Mouse (Mus musculus): Measurements from ENCODE around the gene 2010300C02Rik.

The 2010300C02Rik gene

GRCm38 (mm10) chr1:37711082-37711481 lies 8.8 kb downstream of the 2010300C02Rik start:
- no peak for DNase-seq

DNA sequence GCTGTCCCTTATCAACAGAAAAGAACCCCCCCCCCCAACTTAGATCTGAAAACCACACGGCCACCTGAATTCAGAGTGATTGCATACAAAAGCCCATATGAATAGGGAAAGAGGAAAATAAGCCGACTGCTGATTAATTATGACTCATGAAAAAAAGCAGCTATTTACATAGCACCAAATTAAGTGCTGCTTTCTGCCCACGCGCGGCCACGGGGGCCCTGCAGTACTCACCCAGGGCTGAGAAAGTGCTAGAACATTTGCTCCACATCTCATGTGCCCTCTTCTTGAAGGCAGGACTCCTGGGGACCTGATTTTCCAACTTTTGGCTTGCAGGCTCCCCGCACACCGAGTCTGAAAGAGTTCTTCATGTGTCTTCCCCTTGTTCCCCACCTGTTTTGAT lies 10.1 kb downstream of the 2010300C02Rik start:
- DNase-seq: no peak

- no peak for DNase-seq
Measured at GRCm38 (mm10) chr1:37708270-37708955, 11.5 kb downstream of the 2010300C02Rik start.

DNA sequence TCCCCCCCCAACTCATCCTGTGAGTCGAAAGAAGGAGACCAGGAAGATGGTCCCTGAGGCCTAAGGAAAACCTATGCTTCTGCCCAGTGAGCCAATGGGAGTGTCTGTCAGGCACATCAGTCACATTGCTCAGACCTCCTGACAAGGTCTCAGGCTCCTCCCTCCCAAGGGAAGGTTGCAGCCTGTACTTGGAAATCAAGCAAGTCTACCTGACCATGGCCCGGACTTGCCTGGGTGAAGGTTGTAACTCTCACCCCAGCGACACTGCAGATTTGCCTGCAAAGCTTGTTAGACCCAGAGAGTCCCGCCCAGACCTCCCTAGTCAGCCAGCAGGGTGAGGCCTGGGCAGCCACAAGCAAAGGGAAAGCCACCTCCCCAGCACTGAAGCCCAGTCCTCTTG lies 17.6 kb downstream of the 2010300C02Rik start:
- no peak for DNase-seq

- DNase-seq: no peak
Measured at GRCm38 (mm10) chr1:37698852-37699439, 20.9 kb downstream of the 2010300C02Rik start.

DNA sequence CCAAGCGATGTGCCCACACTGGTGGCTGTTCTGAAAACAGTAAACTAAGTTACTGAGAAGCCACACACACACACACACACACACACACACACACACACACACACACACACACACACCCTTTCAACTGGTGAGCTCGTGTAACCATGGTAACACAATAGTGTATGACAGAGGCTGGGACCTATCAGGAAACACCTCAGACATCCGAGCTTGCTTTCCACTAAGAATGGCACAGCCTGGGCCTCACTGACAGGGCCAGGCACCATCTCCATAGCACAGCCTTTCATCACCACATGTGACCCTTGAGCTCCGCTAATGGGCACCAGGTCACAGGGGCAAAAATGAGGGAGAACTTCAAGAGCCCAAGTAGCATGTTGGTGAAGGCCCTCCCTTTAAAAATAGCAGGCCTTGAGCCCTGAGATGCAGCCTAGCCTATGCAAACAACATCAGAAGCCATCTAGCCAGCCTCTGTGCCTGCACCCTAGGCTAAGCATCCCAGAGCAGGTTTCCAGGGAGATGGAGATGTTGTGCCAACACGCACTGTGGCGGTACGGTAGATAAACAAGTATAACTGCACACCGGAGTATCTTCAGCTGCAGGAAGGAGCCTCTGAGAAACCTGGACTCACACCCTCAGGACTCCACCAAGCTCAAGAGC lies 21.6 kb downstream of the 2010300C02Rik start:
- no peak for DNase-seq

DNA sequence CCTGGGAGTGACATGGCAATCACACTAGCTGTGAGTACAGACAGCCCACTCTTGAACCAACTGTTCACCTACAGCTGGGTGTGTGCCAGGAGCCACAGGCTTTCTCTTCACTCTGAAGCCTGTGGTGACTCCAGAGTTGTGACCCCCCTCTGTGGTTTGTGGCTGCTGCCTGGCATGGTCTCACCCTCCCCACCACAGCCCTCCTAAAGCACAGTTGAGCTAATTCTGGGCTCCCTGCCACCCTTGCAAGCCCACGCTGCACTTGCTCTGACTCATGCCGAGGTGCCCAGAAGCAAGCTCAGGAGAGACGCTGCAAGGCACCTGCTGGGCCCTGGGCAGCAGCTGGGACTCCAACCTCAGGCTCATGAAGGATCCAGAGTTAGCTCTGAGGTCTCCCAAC lies 23.0 kb downstream of the 2010300C02Rik start:
- no peak for DNase-seq

GRCm38 (mm10) chr1:37695732-37696131 lies 24.2 kb downstream of the 2010300C02Rik start:
- DNase-seq: no peak

GRCm38 (mm10) chr1:37694417-37694816 lies 25.5 kb downstream of the 2010300C02Rik start:
- DNase-seq: no peak

DNA sequence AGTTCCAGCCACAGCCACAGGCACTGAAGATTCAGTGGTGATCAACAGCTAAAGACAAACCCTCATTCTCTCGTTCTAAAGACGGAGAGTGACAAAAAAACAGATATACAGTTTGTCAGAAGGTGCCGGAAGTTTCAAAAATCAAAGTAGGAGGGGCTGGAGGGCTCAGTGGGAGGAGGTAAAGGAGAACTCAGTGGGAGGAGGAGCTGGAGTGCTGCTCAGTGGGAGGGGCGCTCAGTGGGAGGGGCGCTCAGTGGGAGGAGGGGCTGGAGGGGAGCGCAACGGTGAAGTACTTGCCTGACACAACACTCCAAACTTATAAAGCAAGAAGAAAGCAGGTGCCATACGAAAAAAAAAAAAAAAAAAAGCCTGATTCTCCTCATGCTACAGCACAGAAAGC lies 28.7 kb downstream of the 2010300C02Rik start:
- DNase-seq: no peak

GRCm38 (mm10) chr1:37690665-37691064 lies 29.2 kb downstream of the 2010300C02Rik start:
- no peak for DNase-seq

DNA sequence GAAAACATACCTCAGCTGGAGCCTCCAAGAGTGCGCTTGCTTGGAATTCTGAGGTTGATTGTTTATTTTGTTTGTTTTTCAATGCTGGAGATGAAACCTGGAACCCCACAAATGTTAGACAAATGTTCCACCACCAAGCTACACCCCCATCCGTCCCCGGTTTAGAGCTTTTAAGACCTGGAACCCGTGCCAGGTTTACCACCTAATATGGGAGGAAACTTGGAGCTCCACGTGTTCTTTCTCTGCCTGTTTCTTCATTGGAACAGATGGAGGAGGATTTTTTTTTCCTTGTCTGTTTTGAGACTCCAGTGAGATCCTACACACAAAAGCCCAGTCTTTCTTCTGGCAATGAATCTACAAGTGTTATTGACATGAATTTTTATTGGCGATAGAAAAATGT lies 30.2 kb downstream of the 2010300C02Rik start:
- DNase-seq: no peak

DNA sequence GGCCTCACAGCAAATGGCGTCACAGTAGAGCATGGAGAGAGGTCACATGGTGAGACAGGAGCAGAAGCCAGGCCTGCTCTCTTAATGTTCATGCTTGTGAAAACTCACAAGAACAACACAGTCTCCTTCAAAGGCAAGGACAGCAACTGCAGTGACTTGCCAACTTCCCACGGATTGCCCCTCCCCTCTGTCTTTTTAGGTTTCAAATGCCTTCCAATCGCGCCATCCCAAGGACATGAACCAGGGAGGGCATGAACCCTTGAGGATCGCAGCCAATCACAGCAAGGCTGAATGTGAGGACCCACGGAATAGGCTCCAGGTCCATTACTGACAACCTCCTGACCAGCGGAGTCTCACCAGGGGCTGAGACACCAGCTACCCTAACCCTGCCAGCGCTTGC lies 31.5 kb downstream of the 2010300C02Rik start:
- no peak for DNase-seq

GRCm38 (mm10) chr1:37687515-37687914 lies 32.4 kb downstream of the 2010300C02Rik start:
- DNase-seq: no peak

- no peak for DNase-seq
Measured at GRCm38 (mm10) chr1:37686953-37687441, 32.9 kb downstream of the 2010300C02Rik start.

GRCm38 (mm10) chr1:37678327-37679123 lies 41.4 kb downstream of the 2010300C02Rik start:
- DNase-seq: peak; percentile 57

- no peak for DNase-seq
Measured at GRCm38 (mm10) chr1:37676967-37677512, 42.8 kb downstream of the 2010300C02Rik start.

GRCm38 (mm10) chr1:37675444-37675843 lies 44.4 kb downstream of the 2010300C02Rik start:
- DNase-seq: no peak

DNA sequence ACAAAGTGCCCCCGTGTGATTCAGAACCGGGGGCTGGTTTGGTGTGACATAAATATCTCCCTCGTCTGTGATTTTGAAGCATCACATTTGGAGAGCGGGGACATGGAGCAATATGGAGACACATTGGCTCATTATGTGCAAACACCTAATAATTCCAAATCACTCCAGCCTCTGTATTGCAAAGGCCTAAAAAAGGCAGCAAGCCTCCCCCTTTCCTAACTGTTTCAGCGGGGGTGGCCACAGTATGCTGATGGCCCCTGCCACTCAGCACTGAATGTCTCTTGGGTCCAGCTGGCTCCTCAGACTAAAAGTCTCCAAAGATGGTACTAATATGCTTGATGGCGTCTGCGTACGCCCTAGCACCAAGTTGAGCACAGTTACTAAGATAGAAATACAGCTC lies 45.6 kb downstream of the 2010300C02Rik start:
- no peak for DNase-seq

DNA sequence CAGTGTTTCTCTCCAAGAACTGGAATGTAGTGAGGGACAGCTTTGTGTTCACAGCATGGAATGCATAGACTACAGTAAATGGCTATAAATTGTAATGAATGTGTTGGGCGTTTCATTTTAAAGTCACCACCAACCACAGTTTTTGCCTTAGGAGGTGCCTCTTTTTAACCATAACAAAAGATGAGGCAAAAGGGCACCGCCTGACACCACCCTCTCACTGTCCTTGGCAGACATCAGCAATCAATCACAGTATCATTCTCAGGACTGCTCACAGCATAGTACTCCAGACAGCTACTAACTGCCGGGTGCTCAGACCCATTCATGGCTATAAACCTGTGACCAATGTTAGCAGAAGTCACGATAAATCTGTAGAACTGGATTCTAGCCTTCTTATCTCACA lies 48.6 kb downstream of the 2010300C02Rik start:
- DNase-seq: no peak

DNA sequence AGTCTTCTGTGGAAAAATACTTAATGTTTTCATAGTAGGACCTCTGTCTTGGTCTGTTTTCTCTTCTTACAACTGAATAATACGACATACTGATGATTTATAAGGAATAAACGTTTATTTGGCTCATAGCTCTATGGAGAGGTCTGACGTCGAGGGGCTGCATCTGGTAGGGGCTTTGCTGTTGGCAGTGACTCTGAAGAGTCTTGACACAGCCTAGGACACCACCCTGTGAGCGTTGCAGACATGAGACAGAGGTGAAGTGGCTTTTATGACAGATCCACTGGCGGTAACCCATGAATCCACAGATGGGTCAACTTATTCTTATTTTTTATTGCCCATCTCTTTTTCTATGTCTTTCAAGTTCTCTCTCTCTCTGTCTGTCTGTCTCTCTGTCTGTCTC lies 52.5 kb downstream of the 2010300C02Rik start:
- DNase-seq: no peak

DNA sequence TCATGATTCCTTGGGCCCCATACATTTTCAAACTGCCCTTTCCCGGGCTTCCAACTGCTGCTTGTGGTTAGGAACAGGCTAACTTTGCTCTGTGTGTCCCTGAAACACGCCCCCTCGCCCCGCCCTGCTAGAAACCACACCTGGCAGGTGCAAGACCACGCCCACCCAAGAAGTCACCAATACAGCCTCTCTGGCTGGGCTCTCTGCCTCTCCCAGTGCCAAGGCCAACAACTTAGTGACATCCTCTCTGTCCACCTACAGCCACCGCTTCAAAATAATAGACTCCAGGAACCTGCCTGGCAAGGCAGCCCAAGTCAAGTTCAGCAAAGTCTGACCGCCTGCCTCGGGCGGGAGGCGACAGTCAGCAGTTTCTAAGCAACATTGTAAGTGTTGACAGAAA lies 53.3 kb downstream of the 2010300C02Rik start:
- peak; percentile 75 for DNase-seq
